Mouse (Mus musculus) neutrophil, adult 5-6 weeks (primary cell): ENCODE data around the gene 1700016H13Rik. TPM values are rescaled to one million over a fixed set of nuclear protein-coding genes. Genes with fewer than 3 reads are reported as not detected.

Source experiments
- ATAC-seq: fragments of 151-379, 151-347 bp; 2 replicates; pipeline ENCODE4 v1.8.0; 2017; ENCODE audit warnings: mild to moderate bottlenecking, moderate TSS enrichment; ENCODE audit not compliant: insufficient number of reproducible peaks, poor library complexity, low FRiP score, severe bottlenecking; ENCODE audit errors: extremely low read depth
- total RNA-seq: library from RNA; stranded (forward); fragments of 200-1000 nt; gene quantifications from 2 replicates; pipeline ENCODE4 v1.2.3, GENCODE M21; 2017

The 1700016H13Rik gene
- not detected in 2 replicates for total RNA-seq

DNA sequence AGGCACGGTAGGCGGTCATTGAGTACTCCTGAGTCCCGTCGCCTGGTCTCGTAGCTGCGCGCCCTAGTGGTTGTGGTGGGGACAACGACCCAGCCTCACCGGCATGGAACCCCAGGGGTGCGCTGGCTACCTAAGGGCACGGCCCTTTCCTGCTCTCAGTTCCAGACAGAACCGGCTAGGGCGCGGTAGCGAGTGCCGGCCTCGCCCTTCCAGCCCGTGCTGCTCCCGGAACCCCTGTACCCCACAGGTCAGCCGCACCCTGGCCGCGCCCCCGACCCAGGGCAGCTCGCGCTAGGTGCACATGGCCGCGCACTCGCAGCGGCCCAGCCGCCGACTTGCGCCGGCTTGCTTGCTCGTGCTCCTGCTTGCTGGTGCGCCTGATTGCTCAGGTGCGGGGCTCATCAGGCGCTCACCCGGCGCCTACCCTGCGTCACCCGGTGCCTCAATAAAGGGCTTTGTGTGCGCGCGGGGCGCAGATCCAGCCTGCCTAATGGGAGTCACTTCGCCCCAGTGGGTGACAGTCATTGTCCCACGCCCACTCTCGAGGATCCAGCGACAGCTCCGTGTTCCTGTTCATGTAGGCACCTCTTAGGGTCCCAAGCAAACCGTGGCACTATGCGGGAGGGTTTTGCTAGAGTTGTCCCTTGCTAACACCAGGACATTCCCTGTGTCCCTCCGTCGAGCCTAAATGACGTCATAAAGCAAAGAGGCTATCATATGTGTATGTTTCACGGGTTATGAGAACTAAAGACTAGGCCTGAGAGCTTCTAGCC, at the start of gene 1700016H13Rik:
Gene 1700016H13Rik (minus strand): TSS at position 665 of the 773 bp plus-strand sequence.
- ATAC-seq: peak; percentile 88

DNA sequence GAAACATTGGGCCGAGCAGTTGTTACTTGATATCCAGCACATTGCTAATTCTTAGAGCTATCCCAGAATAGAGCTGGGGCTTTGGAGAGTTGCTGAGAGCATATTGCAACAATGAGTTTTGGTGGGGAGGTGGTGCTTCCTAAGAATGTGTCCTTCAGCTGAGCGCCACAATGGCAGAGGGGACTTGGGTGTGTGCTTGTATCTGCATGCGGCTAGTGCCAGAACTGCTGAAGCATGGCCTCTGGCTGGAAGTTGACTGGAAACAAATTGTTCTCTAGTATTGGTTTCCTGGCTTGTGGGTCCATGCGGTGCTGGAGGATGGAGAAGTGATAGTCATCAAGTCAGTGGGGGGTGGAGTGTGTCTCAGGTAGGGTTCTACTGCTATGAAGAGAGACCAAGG, 49.5 kb upstream of the 1700016H13Rik start:
- no peak for ATAC-seq

DNA sequence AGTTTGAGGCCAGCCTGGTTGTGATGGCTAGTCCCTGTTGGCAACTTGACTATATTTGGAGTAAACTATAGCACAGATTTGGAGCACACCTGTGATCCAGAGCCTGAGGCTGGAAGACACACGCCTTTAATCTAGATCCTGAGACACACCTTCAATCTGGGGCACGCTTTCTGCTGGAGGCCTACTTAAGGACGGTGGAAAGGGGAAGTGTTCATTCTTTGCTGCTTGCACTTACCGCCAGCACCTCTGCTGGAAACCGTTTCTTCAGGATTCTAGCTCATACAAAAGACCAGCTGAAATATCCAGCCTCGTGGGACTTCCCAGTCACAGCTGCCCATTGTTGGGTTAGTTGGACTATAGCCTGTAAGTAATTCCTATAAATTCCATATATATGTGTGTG, 46.7 kb upstream of the 1700016H13Rik start:
- peak; percentile 59; the same call in 1 of the 2 replicates for ATAC-seq

DNA sequence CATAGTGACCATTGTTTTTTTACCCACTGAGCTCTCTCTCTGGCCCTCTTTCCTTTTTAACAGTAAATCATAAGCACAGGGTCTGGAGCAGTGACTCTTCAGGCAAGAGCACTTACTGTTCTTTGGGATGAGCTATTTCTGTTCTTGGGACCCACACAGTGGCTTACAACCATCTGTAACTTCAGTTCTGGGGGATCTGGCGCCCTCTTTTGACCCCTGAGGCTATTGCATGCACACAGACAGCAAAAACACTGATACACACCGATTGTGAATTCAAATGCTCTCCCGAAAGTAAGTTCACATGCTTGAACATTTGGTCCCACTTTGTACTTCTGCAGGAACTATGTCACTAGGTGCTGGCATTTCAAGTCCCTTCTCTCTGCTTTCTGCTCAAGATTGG, 45.7 kb upstream of the 1700016H13Rik start:
- no peak for ATAC-seq

DNA sequence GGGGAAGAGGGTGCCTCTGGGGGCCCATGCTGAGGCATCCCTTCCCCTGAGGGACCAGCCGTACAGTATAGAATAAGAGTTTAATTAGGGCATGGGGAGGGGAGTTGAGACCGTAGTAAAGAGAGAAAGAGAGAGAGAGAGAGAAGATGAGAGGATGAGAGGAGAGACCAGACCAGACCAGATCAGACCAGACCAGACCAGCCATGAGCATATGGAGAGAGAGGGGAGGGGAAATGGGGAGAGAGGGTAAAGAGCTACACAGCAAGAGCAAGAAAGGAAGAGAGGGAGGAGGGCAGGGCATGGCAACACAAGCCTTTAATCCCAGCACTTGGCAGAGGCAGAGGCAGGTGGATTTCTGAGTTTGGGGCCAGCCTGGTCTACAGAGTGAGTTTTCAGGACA, 44.9 kb upstream of the 1700016H13Rik start:
- no peak for ATAC-seq

DNA sequence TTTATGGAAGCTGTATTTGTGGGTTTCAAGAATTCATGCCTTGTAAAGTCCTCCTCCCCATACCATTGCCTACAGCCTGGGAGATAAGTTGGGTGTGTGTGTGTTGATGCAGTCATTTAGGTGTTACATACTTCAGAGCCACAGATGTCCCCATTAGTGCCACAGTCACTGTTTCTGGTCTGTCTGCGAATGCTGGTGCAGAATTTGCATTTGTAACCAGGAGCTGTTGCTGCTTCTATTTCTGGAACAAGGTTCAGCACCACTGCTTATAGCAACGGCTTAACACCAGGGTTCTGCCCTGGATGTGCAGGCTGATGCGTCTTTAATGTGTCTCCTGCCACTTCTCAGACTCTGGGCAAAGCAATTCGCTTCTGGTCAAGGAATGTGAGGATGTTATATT, 43.7 kb upstream of the 1700016H13Rik start:
- peak; percentile 67 for ATAC-seq

DNA sequence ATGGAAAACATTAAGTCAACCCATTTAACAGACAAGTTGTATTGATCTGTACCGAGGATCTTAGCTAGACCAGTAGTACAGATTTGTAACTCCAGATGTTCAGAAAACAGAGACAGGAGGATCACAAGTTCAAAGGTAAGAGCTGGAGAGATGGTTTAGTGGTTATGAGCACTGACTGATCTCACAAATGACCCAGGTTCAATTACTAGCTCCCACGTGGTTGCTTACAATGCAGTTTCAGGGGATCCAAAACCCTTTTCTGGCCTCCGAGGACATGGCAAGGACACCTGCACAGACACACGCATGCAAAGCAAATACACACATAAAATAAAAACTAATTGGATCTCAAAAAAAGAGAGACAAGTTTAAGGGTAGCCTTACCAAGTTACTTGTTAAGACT, 42.8 kb upstream of the 1700016H13Rik start:
- ATAC-seq: no peak

DNA sequence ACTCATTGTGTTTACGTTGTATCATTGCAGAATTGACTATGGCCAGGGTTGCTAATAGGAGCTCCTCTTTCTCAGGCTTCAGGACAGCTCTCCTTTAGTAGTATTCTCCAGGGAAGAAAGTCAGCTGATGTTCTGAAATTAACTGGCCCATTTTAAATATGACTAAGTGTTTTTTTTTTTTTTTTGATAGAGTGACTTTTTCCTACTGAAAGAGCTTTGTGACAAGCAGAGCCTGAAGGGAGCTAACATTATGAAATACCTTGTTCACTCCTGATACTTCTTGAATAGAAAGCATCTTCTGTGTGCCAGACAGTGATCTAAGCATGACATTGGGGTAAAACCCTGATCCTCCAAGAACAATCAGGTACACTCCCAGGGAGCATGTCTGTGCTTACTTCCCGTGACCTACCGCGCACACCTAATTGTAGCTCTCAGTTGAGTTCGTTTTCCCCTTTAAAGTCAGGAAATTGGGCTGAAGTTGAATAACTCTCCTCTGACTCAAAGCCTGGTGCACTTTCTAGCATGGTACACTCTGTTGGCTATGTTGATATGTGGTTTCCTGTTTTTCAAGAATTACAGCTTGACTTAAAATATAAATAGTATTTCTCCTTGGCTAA, 42.2 kb upstream of the 1700016H13Rik start:
- no peak for ATAC-seq

DNA sequence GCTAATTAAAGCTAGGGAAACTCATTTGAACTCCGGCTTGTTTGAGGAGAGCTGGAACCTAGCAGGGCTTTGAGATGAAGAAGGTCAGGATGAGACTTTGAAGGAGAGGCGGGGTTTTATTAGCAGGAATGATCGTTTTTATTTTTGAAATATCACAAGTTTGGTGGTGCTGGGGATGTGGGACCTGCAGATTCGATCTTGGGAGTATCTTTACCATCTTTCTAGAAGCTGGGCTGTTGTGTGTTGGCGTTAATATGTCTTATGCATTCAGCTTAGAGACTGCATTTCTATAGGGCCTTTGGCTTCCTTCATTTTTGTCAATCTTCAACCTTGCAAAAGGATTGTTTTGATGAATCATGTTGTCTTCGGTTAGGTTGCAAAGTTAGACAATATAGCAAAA, 38.3 kb upstream of the 1700016H13Rik start:
- ATAC-seq: no peak

DNA sequence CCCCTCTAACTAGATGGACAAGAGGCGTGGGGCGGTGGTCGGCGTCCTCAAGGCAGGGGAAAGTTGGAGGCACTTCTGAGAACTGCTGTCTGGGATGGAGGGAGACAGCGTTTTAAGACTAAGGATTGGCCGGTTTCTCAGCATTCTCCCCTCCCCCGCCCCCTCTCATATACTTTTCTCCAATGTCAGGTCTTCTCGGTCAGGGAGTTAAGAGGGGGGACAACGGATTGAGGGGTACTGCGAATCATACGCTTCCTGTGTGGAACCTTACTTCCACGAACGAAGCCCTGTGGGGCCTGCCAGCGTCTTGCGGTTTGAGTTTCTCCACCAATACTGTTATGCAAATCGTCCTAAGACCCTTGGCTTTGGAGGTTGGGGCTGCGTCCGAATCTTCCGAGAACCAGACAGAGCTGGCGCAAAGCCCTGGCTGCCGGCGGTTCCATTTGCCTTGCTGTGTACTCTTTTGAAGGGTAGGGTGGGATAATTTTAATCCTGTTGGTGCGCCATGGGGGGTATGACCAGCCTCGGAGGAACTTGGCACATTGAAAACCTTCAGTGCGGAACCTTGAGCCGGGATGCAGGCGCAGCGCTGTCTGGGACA, 37.3 kb upstream of the 1700016H13Rik start:
- 0 out of 2 replicates have a peak, but pooled peaks have one; percentile 18 for ATAC-seq

DNA sequence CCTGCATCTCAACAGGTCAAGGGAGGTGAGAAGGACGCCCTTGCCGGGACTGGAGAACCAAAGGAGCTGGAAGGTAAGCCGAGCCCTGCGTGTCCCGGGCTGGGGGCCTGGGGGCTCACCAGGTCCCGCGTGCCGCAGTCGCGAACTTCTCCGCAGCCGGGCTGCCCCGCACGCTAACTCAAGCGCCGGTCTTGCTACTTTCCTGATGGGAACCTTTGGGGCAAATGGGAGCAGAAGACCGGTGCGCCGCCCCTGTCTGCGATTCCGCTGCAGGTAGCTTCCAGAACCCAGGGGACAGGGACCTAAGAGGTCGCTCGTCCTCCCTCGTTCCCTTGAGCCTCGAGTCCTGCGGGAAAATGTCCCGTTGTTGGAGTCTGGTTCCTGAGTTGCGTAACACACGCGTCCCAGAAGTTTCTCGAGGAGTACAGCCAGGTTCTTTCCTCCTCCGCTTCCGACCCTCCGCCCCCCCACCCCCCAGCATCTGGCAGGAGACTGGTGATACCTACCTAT, 36.8 kb upstream of the 1700016H13Rik start:
- no peak for ATAC-seq

DNA sequence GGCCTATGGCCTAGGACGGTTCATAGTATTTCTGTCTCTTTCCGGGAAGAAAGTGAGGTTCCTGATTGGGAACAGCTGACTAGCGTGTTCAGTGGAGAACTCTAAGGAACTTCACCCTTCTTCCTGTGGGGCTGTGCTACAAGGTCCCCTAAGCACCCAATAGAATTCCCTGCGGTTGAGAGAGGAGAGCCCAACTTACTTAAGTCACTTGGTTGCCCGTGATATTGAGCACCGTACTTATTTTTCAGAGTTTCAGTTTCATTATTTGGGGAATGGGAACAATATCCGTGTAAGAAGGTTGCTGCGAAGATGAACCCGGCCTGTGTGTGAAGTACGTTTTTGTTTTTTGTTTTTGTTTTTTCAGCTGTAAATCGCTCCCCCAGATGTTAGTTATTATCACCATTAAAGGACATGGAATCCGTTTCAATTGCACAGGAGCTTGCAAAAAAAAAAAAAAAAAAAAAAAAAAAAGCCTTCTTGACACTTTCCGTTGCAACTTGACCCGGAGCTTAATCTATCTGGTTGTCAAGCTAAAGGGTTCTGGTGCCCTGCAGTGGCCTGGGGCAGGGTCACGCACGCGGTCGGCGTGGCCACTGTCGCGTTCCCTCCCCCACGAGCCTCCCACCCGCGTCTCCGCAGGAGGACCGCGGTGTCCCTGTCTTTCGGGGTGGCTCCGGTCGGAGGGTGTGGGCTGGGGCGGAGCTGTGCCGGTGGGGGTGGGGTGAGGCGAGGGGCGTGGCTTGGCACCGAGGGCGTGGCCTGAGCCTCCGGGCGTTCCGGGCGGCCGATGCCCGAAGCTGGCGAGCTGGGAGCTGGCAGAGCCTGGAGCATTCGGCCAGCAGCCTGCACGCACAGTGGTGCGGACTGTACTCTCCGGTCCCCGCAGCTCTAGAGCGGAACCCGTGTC, 36.1 kb upstream of the 1700016H13Rik start, which contains the start of gene Aff1:
Gene Aff1 (plus strand): TSS at position 751 of the 907 bp plus-strand sequence.
- ATAC-seq: peak; percentile 93

DNA sequence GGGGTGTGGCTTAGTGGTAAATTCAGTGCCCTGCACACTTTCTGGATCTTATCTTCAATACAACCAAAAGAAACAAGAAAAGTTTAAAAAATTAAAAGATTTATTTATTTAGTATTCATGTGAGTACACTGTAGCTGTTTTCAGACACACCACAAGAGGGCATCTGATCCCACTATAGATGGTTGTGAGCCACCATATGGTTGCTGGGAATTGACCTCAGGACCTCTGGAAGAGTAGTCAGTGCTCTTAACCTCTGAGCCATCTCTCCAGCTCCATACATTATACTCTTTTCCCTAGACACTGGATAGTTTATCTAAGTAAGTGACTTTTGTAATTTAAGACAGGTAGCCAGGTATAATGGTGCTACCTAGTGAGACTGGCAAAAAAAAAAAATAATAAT, 35.4 kb upstream of the 1700016H13Rik start:
- ATAC-seq: no peak

DNA sequence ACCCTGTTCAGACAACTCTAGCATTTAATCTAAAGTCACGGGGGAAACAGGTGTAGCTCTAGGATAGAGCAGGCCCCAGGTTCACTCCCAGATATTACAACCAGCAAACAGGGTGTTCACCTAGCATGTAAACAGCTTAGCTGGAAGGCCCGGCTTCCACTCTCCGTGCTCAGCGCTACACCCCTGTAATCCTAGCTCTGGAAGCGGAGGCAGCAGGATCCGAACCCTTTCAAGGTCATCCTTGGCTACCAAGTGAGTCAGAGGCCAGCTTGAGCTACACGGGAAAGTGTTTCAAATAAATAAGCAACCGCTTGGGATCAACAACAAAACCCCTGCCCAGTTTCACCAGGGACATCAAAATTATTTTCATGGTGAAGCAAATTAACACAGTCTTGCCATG, 34.4 kb upstream of the 1700016H13Rik start:
- ATAC-seq: no peak

DNA sequence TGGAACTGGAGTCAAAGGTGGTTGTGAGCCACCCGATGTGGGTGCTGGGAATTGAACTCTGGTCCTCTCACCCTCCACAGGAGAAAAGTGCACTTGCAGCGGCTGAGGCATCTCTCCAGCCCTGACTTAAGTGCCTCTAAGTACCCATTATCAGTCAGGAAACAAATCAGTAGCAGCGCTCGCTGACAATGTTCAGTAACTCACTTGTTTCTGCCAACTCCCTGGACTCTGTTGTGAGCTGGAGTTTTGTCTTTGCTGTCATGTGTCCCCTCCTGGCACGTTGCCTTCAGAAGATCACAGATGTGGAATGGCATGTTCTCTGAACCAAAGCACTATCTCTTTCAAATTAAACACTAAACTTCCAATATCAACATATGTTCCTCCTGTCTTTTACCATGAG, 33.8 kb upstream of the 1700016H13Rik start:
- no peak for ATAC-seq

DNA sequence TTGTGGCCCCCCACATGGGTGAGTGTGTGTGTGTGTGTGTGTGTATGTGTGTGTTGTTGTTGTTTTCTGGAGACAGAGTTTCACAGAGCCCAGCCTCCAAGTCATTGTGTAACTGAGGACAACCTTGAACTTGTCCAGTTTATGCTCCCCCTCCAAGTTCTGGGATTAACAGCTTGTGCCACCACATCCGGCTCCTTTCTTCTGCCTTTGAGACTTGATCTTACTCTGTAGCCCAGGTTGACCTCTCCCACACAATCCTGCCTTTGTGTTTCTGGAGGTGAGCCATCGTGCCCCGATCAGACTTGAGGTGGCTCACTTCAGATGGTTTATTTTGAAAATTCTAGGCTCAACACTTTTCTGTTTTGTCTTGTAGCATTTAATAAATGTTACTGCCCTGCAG, 26.0 kb upstream of the 1700016H13Rik start:
- ATAC-seq: no peak

DNA sequence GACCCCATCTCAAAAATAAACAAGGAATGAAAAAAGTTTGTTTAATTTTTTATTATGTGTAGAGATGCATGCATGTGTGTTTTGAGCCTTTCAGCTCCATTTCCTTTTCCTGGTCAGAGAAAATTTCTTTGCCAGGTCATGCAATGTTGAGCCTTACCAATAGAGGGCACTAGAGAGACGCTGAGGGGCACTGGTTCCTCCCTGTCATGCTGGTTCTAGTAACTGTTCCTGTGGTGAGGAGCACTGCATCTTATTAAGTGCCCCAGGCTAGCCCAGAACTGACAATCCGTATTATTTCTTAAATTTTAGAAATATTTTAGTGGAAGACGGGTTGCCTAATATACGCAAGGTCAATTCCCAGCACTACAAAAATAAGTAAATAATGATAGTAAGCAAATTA, 24.6 kb upstream of the 1700016H13Rik start:
- ATAC-seq: peak; percentile 94

DNA sequence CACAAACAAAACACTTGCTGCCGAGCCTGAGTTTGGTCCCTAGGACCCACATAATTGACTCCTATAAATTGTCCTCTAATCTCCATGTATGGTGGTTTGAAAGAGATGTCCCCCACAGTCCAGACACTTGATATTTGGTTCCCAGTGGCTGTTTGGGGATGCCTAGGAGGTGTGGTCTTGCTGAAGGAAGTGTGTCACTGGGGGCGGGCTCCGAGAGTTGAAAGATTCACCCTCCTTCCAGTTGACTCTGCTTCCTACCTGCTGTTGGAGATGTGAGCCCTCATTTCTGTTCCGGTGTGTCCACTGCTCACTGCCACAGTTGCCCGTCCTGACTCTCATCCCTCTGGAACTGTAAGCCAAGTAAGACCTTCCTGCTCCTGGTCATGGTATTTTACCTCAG, 23.2 kb upstream of the 1700016H13Rik start:
- no peak for ATAC-seq

DNA sequence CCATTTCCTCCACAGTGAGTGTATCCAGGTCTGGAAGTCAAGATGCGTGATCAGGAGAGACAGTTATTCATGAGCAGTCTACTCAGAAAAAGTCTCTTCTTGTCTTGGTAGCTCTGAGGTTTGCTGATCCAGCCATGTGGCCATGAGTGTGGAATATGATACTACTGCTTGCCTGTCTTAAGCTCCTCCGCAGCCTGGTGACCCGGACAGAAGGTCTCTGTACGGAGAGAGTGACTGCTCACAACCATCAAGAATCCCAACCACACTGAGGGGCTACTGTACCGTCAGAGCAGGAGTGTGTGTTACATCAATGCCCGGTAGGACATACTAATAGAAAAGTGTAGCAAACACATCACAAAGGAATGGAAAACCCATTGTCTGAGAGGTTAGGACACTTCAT, 22.1 kb upstream of the 1700016H13Rik start:
- no peak for ATAC-seq
